Mouse (Mus musculus) adrenal gland, adult (tissue): ENCODE results near the gene Gm7978.
"Not testable (repeated sequence)": the region's sequence is repeated elsewhere in the genome, so short reads cannot be mapped to it uniquely, and the experiment has no call there.

Experiments used
- DNase-seq, 2 experiments: peaks; one replicate each; pipeline ENCODE4 v3.0.0; 2022 to 2023; ENCODE audit warnings: low spot score in 1 of 2; ENCODE audit not compliant: inconsistent age in 2 of 2

The Gm7978 gene

DNA sequence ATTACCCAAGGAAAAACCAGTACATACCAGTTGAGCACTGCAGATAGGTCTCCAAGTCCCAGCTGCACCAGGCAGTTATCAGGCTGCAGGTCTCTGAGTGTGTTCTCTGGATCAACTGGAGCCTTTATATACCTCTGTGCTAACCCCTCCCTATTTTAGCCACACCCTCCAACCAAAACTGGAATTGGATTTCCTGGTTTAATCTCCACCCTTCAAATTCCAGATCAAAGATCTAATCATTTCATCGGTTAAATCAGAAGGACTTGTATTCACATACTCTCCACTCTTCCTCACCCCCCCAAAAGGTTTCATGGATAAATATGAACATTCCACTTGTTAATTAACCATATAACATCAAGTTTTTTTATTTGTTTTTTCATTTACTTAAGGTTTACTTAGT is at the start of gene Gm7978:
Gene Gm7978 (minus strand): TSS at position 101 of the 400 bp plus-strand sequence.
- DNase-seq = not testable (repeated sequence)

DNA sequence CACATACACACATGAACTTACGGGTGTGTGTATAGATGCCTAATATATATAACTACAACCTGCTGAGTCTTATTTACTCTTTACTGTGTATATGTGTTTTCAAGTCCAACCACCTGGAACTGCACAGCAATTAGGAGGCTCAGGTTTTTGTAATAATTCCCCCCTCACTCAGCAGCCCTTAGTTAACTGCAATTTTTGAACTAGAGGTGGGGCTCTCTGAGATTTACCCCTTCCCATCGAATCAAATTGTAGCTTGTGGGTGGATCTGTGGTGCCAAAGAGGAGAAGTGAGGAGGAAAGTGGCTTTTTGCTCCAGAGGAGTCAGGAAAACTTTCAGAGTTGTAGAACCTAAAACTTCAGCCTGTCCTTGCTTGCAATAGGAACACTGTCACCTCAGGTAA is 39.7 kb upstream of the Gm7978 start, which contains the start of gene E330014E10Rik:
Gene E330014E10Rik (plus strand): TSS at position 301 of the 400 bp plus-strand sequence.
- DNase-seq = not testable (repeated sequence)

DNA sequence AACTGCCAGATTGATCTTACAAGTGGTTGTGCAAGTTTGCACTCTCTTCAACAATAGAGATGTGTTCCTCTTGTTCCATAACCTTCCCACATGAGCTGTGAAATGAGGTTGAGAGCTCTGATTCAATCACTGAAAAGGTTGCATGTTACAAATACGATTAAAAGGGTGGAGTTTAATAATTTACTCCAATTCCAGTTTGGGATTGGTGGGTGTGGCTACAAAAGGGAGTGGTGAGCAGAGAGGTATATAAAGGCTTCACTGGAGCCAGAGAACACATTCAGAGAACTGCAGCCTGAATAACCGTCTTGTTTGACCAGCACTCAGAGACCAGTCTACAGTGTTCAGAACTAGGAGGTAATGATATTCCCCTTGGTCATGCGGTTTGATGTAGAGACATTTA is 5.7 kb upstream of the Gm7978 start, which contains the start of gene Gm7982:
Gene Gm7982 (plus strand): TSS at position 301 of the 400 bp plus-strand sequence.
- not testable (repeated sequence) for DNase-seq
